11 mouse cellular contexts compared by ENCODE assay signal in genomic region chr16:77236021-77236420, GRCm38 (mm10).
A peak's percentile ranks its signal among the peaks of the same experiment; 100 is the strongest.
DNase-seq lines count a peak whose midpoint lies in the region; ATAC-seq lines count a peak whose summit lies in the region.
"Had no signal": no experiment of that assay in that cellular context is flagged by ENCODE, and none has a peak within 500 bp of the region (broad histone marks: within the 10 kb centered on the region; RNA-seq: fewer than 3 reads in every experiment).

No protein-coding gene starts in this region.

- peak; percentile 14 for DNase-seq in embryo, embryonic 11 days
- no peak for DNase-seq in embryo, embryonic 9.5 days (ENCODE audit: extremely low spot score)
- DNase-seq in forebrain, embryonic 14.5 days (ENCODE audit: low spot score): peak; percentile 88
- DNase-seq in layer of hippocampus, postnatal 10 days (ENCODE audit: low spot score in 2 of 2): peak; percentile 53 to 64
- no peak for DNase-seq in urinary bladder, adult 18-20 months (ENCODE audit: low spot score in 2 of 2)
- DNase-seq in adipocyte (ENCODE audit: low spot score): no peak
- no peak for DNase-seq in urinary bladder, postnatal 14 days (ENCODE audit: low spot score)

- 6% methylated on average over 4 of the region's 4 CpGs for WGBS in forebrain, embryonic 14.5 days
- 23% methylated on average over 4 of the region's 4 CpGs for WGBS in neural tube, embryonic 15.5 days

- no peaks in the 10 kb centered on the region for H3K36me3 ChIP-seq in forebrain, embryonic 14.5 days (ENCODE audit: control insufficient read depth, insufficient read depth, low read length)
- H3K36me3 ChIP-seq in neural tube, embryonic 15.5 days: no peaks in the 10 kb centered on the region
- H3K36me3 ChIP-seq: kidney, embryonic 15.5 days had no signal

- H3K4me1 ChIP-seq in forebrain, embryonic 14.5 days (ENCODE audit: control insufficient read depth, insufficient read depth, low read length): peaks cover 9% of the 10 kb centered on the region
- H3K4me1 ChIP-seq in neural tube, embryonic 15.5 days: peaks cover 8% of the 10 kb centered on the region
- H3K4me1 ChIP-seq: megakaryocyte, embryonic 14.5 days had no signal

- no peaks in the 10 kb centered on the region for H3K9me3 ChIP-seq in forebrain, embryonic 14.5 days (replicated peaks; ENCODE audit: control insufficient read depth, low read length)
- no peaks in the 10 kb centered on the region for H3K9me3 ChIP-seq in neural tube, embryonic 15.5 days (replicated peaks)
- H3K9me3 ChIP-seq: kidney, embryonic 15.5 days; megakaryocyte, embryonic 14.5 days had no signal

- peak overlapping the region; percentile 97 for H3K27ac ChIP-seq in forebrain, embryonic 14.5 days (ENCODE audit: low read depth, low read length)
- H3K27ac ChIP-seq in neural tube, embryonic 15.5 days (replicated peaks): peak overlapping the region; percentile 94
- H3K27ac ChIP-seq: kidney, embryonic 15.5 days had no signal

- H3K27me3 ChIP-seq in forebrain, embryonic 14.5 days (replicated peaks; ENCODE audit: control insufficient read depth, insufficient read depth, low read length): no peaks in the 10 kb centered on the region
- H3K27me3 ChIP-seq in neural tube, embryonic 15.5 days (replicated peaks): no peaks in the 10 kb centered on the region
- H3K27me3 ChIP-seq: kidney, embryonic 15.5 days; megakaryocyte, embryonic 14.5 days had no signal

- ATAC-seq in forebrain, embryonic 14.5 days: peak; percentile 61
- ATAC-seq in neural tube, embryonic 15.5 days (ENCODE audit: low FRiP score): peak; percentile 90

- peak overlapping the region; percentile 24 for H3K4me3 ChIP-seq in forebrain, embryonic 14.5 days (ENCODE audit: low read depth, low read length)
- peak overlapping the region; percentile 40 for H3K4me3 ChIP-seq in neural tube, embryonic 15.5 days (replicated peaks)
- H3K4me3 ChIP-seq: erythroblast, embryonic 14.5 days; kidney, embryonic 15.5 days; megakaryocyte, embryonic 14.5 days had no signal

- peak overlapping the region; percentile 55 for H3K4me2 ChIP-seq in forebrain, embryonic 14.5 days (ENCODE audit: low read length)
- peak overlapping the region; percentile 63 for H3K4me2 ChIP-seq in neural tube, embryonic 15.5 days

- peak overlapping the region; percentile 75 for H3K9ac ChIP-seq in forebrain, embryonic 14.5 days (ENCODE audit: low read length)
- H3K9ac ChIP-seq in neural tube, embryonic 15.5 days (replicated peaks): peak overlapping the region; percentile 61; the same call in 1 of the 2 replicates
- H3K9ac ChIP-seq: kidney, embryonic 15.5 days had no signal

Comparison
In these comparisons a context has a peak if more than half of its experiments do, and no peak if none do; other contexts are left out.
1. DNase-seq: peak in embryo, embryonic 11 days (single experiment), forebrain, embryonic 14.5 days (single experiment) and layer of hippocampus, postnatal 10 days (2 of 2); none in embryo, embryonic 9.5 days (single experiment), urinary bladder, adult 18-20 months (0 of 2), adipocyte (single experiment) and urinary bladder, postnatal 14 days (single experiment).